Mouse (Mus musculus) lung, embryonic 14.5 days (tissue): ENCODE measurements around the gene Eif4b. TPM values are rescaled to one million over a fixed set of nuclear protein-coding genes. Genes with fewer than 3 reads are reported as not detected.
A peak's percentile ranks its signal among the peaks of the same experiment; 100 is the strongest.

Experiments used
- ATAC-seq: fragments of 200-750 bp; cut with Nextera tagmentation; 2 replicates; pipeline ENCODE4 v1.8.0; 2017; ENCODE audit warnings: mild to moderate bottlenecking, moderate TSS enrichment, moderate library complexity; ENCODE audit not compliant: insufficient read depth
- DNase-seq: peaks from one replicate; pipeline ENCODE4 v3.0.0-alpha.2; 2015
- H3K27ac ChIP-seq: fragments of 300-500 bp; sonication (generic); 2 replicates; pipeline ENCODE4 v1.5.1; 2014; ENCODE audit warnings: low read depth, mild to moderate bottlenecking, moderate library complexity
- H3K27me3 ChIP-seq: fragments of 300-500 bp; sonication (generic); 2 replicates; pipeline ENCODE4 v1.6.1; 2014; ENCODE audit warnings: low read length, control low read depth; ENCODE audit not compliant: insufficient read depth
- H3K36me3 ChIP-seq: fragments of 300-500 bp; sonication (generic); 2 replicates; pipeline ENCODE4 v1.6.1; 2014; ENCODE audit warnings: control low read depth; ENCODE audit not compliant: insufficient read depth
- H3K4me1 ChIP-seq: fragments of 300-500 bp; sonication (generic); 2 replicates; pipeline ENCODE4 v1.6.1; 2014; ENCODE audit warnings: antibody characterized with exemption, control low read depth; ENCODE audit not compliant: insufficient read depth
- H3K4me2 ChIP-seq: fragments of 300-500 bp; sonication (generic); 2 replicates; pipeline ENCODE4 v1.6.1; 2014; ENCODE audit warnings: mild to moderate bottlenecking
- H3K4me3 ChIP-seq: fragments of 300-500 bp; sonication (generic); 2 replicates; pipeline ENCODE4 v1.5.1; 2014; ENCODE audit warnings: low read depth, low read length
- H3K9ac ChIP-seq: fragments of 300-500 bp; sonication (generic); 2 replicates; pipeline ENCODE4 v1.6.1; 2014
- H3K9me3 ChIP-seq: fragments of 300-500 bp; sonication (generic); 2 replicates; pipeline ENCODE4 v1.6.1; 2016; ENCODE audit warnings: low read depth, low read length, control low read depth
- CTCF ChIP-seq: IDR thresholded peaks from 2 replicates; pipeline ENCODE4 v1.5.1; 2016; ENCODE audit warnings: antibody characterized with exemption, low read depth
- WGBS: fragments of 180-500 bp; shearing (Covaris S2); extraction: QIAGEN DNeasy Blood & Tissue Kit; methylation state at CpG from one replicate; pipeline ENCODE4 v1.1.7; 2014; 5-methylcytosine and 5-hydroxymethylcytosine counted together
- polyA plus RNA-seq: library from polyadenylated mRNA; unstranded; fragments of >200 nt; fragmentation: Nextera tagmentation; extraction: Ambion mirVana; gene quantifications from 2 replicates; pipeline ENCODE4 v1.2.1, GENCODE M21; 2014

Gene Eif4b
- polyA plus RNA-seq, 1 experiment from 2014 or later = 137 TPM

GRCm38 (mm10) chr15:102091063-102091679 lies 17.6 kb downstream of the Eif4b start:
- H3K9ac ChIP-seq = no peak overlapping the region
- WGBS = 75% methylated on average over 12 of the region's 12 CpGs
- DNase-seq (peak; percentile 29), ATAC-seq (no peak)
- H3K4me2 ChIP-seq = no peak overlapping the region
- no peak for TF ChIP-seq CTCF
- no peak overlapping the region for H3K4me3 ChIP-seq
- H3K9me3 ChIP-seq = no peaks in the 10 kb centered on the region
- H3K4me1 ChIP-seq = no peaks in the 10 kb centered on the region
- H3K27me3 ChIP-seq = no peaks in the 10 kb centered on the region
- H3K27ac ChIP-seq = no peak overlapping the region
- peaks cover 100% of the 10 kb centered on the region for H3K36me3 ChIP-seq

- DNase-seq = no peak
- no peak for TF ChIP-seq CTCF
- ATAC-seq = no peak
- no peak overlapping the region for H3K27ac ChIP-seq
- no peak overlapping the region for H3K4me2 ChIP-seq
- no peak overlapping the region for H3K9ac ChIP-seq
- 83% methylated on average over 1 of the region's 1 CpGs for WGBS
- H3K27me3 ChIP-seq = no peaks in the 10 kb centered on the region
- H3K9me3 ChIP-seq = no peaks in the 10 kb centered on the region
- H3K4me1 ChIP-seq = no peaks in the 10 kb centered on the region
- H3K4me3 ChIP-seq = no peak overlapping the region
- H3K36me3 ChIP-seq = peaks cover 100% of the 10 kb centered on the region
Observed at GRCm38 (mm10) chr15:102091688-102092087, 18.1 kb downstream of the Eif4b start.

GRCm38 (mm10) chr15:102092222-102092621 lies 18.6 kb downstream of the Eif4b start:
- no peak overlapping the region for H3K4me3 ChIP-seq
- WGBS = 84% methylated on average over 4 of the region's 4 CpGs
- ATAC-seq = no peak
- no peak for TF ChIP-seq CTCF
- DNase-seq = no peak
- H3K27me3 ChIP-seq = no peaks in the 10 kb centered on the region
- H3K9ac ChIP-seq = no peak overlapping the region
- H3K36me3 ChIP-seq = peaks cover 96% of the 10 kb centered on the region
- H3K27ac ChIP-seq = no peak overlapping the region
- H3K4me2 ChIP-seq = no peak overlapping the region
- H3K9me3 ChIP-seq = no peaks in the 10 kb centered on the region
- H3K4me1 ChIP-seq = no peaks in the 10 kb centered on the region

- no peak overlapping the region for H3K4me2 ChIP-seq
- no peak for ATAC-seq
- H3K36me3 ChIP-seq = peaks cover 89% of the 10 kb centered on the region
- no peak overlapping the region for H3K4me3 ChIP-seq
- no peak overlapping the region for H3K9ac ChIP-seq
- TF ChIP-seq CTCF = no peak
- no peak for DNase-seq
- H3K27me3 ChIP-seq = no peaks in the 10 kb centered on the region
- 79% methylated on average over 2 of the region's 2 CpGs for WGBS
- no peaks in the 10 kb centered on the region for H3K9me3 ChIP-seq
- peaks cover 3% of the 10 kb centered on the region; the same call in 1 of the 2 replicates for H3K4me1 ChIP-seq
- H3K27ac ChIP-seq = no peak overlapping the region
Observed at GRCm38 (mm10) chr15:102094157-102094556, 20.6 kb downstream of the Eif4b start.

GRCm38 (mm10) chr15:102094988-102095387 lies 21.4 kb downstream of the Eif4b start:
- no peak for TF ChIP-seq CTCF
- no peaks in the 10 kb centered on the region for H3K27me3 ChIP-seq
- H3K9me3 ChIP-seq = no peaks in the 10 kb centered on the region
- H3K9ac ChIP-seq = no peak overlapping the region
- WGBS = 75% methylated on average over 16 of the region's 16 CpGs
- H3K4me3 ChIP-seq = no peak overlapping the region
- H3K27ac ChIP-seq = no peak overlapping the region
- no peak for DNase-seq
- no peak for ATAC-seq
- no peak overlapping the region for H3K4me2 ChIP-seq
- H3K4me1 ChIP-seq = peaks cover 4% of the 10 kb centered on the region; the same call in 1 of the 2 replicates
- peaks cover 81% of the 10 kb centered on the region for H3K36me3 ChIP-seq

- Histone ChIP-seq H3K27me3 (no peaks in the 10 kb centered on the region), H3K9me3 (no peaks in the 10 kb centered on the region), H3K9ac (no peak overlapping the region), H3K4me3 (no peak overlapping the region), H3K4me1 (peaks cover 17% of the 10 kb centered on the region), H3K36me3 (peaks cover 57% of the 10 kb centered on the region), H3K27ac (0 out of 2 replicates have a peak overlapping the region, but pooled peaks have one; percentile 47), H3K4me2 (no peak overlapping the region)
- ATAC-seq = no peak
- no peak for TF ChIP-seq CTCF
- DNase-seq = no peak
- WGBS = 64% methylated on average over 8 of the region's 8 CpGs
Observed at GRCm38 (mm10) chr15:102097147-102097915, 23.8 kb downstream of the Eif4b start.

- ATAC-seq (no peak), DNase-seq (peak; percentile 64)
- no peaks in the 10 kb centered on the region for H3K27me3 ChIP-seq
- peaks cover 24% of the 10 kb centered on the region for H3K4me1 ChIP-seq
- H3K9ac ChIP-seq = no peak overlapping the region
- 26% methylated on average over 5 of the region's 5 CpGs for WGBS
- peak overlapping the region; percentile 13; the same call in 1 of the 2 replicates for H3K4me2 ChIP-seq
- no peak overlapping the region for H3K4me3 ChIP-seq
- peaks cover 50% of the 10 kb centered on the region for H3K36me3 ChIP-seq
- H3K27ac ChIP-seq = 0 out of 2 replicates have a peak overlapping the region, but pooled peaks have one; percentile 47
- H3K9me3 ChIP-seq = no peaks in the 10 kb centered on the region
- no peak for TF ChIP-seq CTCF
Observed at GRCm38 (mm10) chr15:102097991-102098555, 24.5 kb downstream of the Eif4b start.
